Mouse (Mus musculus): Measurements from ENCODE around the gene Spta1. TPM values are rescaled to one million over a fixed set of nuclear protein-coding genes. Genes with fewer than 3 reads are reported as not detected.

The Spta1 gene
- polyA plus RNA-seq, 1 experiment from 2014 or later: 1.6 TPM

GRCm38 (mm10) chr1:174159095-174159494 lies 13.5 kb upstream of the Spta1 start:
- 78% methylated on average over 10 of the region's 10 CpGs for WGBS
- Histone ChIP-seq H3K36me3 (ENCODE audit: control insufficient read depth, insufficient read depth) (no peaks in the 10 kb centered on the region), H3K27ac (ENCODE audit: low read length) (no peak overlapping the region), H3K9ac (ENCODE audit: low read length) (no peak overlapping the region), H3K4me3 (ENCODE audit: low read length) (no peak overlapping the region), H3K4me2 (ENCODE audit: low read depth, low read length) (no peak overlapping the region), H3K4me1 (ENCODE audit: control insufficient read depth, insufficient read depth, low read length) (no peaks in the 10 kb centered on the region), H3K9me3 (replicated peaks; ENCODE audit: control insufficient read depth, low read length) (no peaks in the 10 kb centered on the region), H3K27me3 (ENCODE audit: control insufficient read depth, insufficient read depth, low read length) (no peaks in the 10 kb centered on the region)
- no peak for ATAC-seq (replicated peaks; ENCODE audit: extremely low read depth, insufficient read depth, low FRiP score)

GRCm38 (mm10) chr1:174169024-174169423 lies 3.6 kb upstream of the Spta1 start:
- H3K27ac ChIP-seq (ENCODE audit: low read length): no peak overlapping the region
- H3K4me1 ChIP-seq (ENCODE audit: control insufficient read depth, insufficient read depth, low read length): peaks cover 4% of the 10 kb centered on the region
- no peak overlapping the region for H3K4me3 ChIP-seq (ENCODE audit: low read length)
- no peak for ATAC-seq (replicated peaks; ENCODE audit: extremely low read depth, insufficient read depth, low FRiP score)
- H3K27me3 ChIP-seq (ENCODE audit: control insufficient read depth, insufficient read depth, low read length): no peaks in the 10 kb centered on the region
- H3K9me3 ChIP-seq (replicated peaks; ENCODE audit: control insufficient read depth, low read length): no peaks in the 10 kb centered on the region
- H3K4me2 ChIP-seq (ENCODE audit: low read depth, low read length): no peak overlapping the region
- no peak overlapping the region for H3K9ac ChIP-seq (ENCODE audit: low read length)
- no peaks in the 10 kb centered on the region for H3K36me3 ChIP-seq (ENCODE audit: control insufficient read depth, insufficient read depth)

- H3K4me2 ChIP-seq (ENCODE audit: low read depth, low read length): no peak overlapping the region
- no peak overlapping the region for H3K27ac ChIP-seq (ENCODE audit: low read length)
- no peaks in the 10 kb centered on the region for H3K36me3 ChIP-seq (ENCODE audit: control insufficient read depth, insufficient read depth)
- H3K4me1 ChIP-seq (ENCODE audit: control insufficient read depth, insufficient read depth, low read length): peaks cover 4% of the 10 kb centered on the region
- 69% methylated on average over 5 of the region's 5 CpGs for WGBS
- no peak overlapping the region for H3K9ac ChIP-seq (ENCODE audit: low read length)
- H3K9me3 ChIP-seq (replicated peaks; ENCODE audit: control insufficient read depth, low read length): no peaks in the 10 kb centered on the region
- no peaks in the 10 kb centered on the region for H3K27me3 ChIP-seq (ENCODE audit: control insufficient read depth, insufficient read depth, low read length)
- no peak for ATAC-seq (replicated peaks; ENCODE audit: extremely low read depth, insufficient read depth, low FRiP score)
- H3K4me3 ChIP-seq (ENCODE audit: low read length): no peak overlapping the region
Observed at GRCm38 (mm10) chr1:174170706-174171501, 1.7 kb upstream of the Spta1 start.

- no peak overlapping the region for H3K4me2 ChIP-seq (ENCODE audit: low read depth, low read length)
- no peak overlapping the region for H3K27ac ChIP-seq (ENCODE audit: low read length)
- no peak overlapping the region for H3K4me3 ChIP-seq (ENCODE audit: low read length)
- H3K9ac ChIP-seq (ENCODE audit: low read length): no peak overlapping the region
- peaks cover 4% of the 10 kb centered on the region for H3K4me1 ChIP-seq (ENCODE audit: control insufficient read depth, insufficient read depth, low read length)
- no peaks in the 10 kb centered on the region for H3K27me3 ChIP-seq (ENCODE audit: control insufficient read depth, insufficient read depth, low read length)
- no peaks in the 10 kb centered on the region for H3K36me3 ChIP-seq (ENCODE audit: control insufficient read depth, insufficient read depth)
- 26% methylated on average over 2 of the region's 2 CpGs for WGBS
- ATAC-seq (replicated peaks; ENCODE audit: extremely low read depth, insufficient read depth, low FRiP score): no peak
- no peaks in the 10 kb centered on the region for H3K9me3 ChIP-seq (replicated peaks; ENCODE audit: control insufficient read depth, low read length)
Observed at GRCm38 (mm10) chr1:174171537-174171936, 1.0 kb upstream of the Spta1 start.

GRCm38 (mm10) chr1:174204699-174205098 lies 32.1 kb downstream of the Spta1 start:
- 56% methylated on average over 7 of the region's 7 CpGs for WGBS
- Histone ChIP-seq H3K27me3 (ENCODE audit: control insufficient read depth, insufficient read depth, low read length) (no peaks in the 10 kb centered on the region), H3K9me3 (replicated peaks; ENCODE audit: control insufficient read depth, low read length) (no peaks in the 10 kb centered on the region), H3K4me1 (ENCODE audit: control insufficient read depth, insufficient read depth, low read length) (no peaks in the 10 kb centered on the region), H3K4me3 (ENCODE audit: low read length) (no peak overlapping the region), H3K9ac (ENCODE audit: low read length) (no peak overlapping the region), H3K27ac (ENCODE audit: low read length) (no peak overlapping the region), H3K4me2 (ENCODE audit: low read depth, low read length) (no peak overlapping the region), H3K36me3 (ENCODE audit: control insufficient read depth, insufficient read depth) (no peaks in the 10 kb centered on the region)
- ATAC-seq (replicated peaks; ENCODE audit: extremely low read depth, insufficient read depth, low FRiP score): no peak

- Histone ChIP-seq H3K4me3 (ENCODE audit: low read length) (no peak overlapping the region), H3K27me3 (ENCODE audit: control insufficient read depth, insufficient read depth, low read length) (no peaks in the 10 kb centered on the region), H3K4me1 (ENCODE audit: control insufficient read depth, insufficient read depth, low read length) (no peaks in the 10 kb centered on the region), H3K27ac (ENCODE audit: low read length) (no peak overlapping the region), H3K4me2 (ENCODE audit: low read depth, low read length) (no peak overlapping the region), H3K9ac (ENCODE audit: low read length) (no peak overlapping the region), H3K36me3 (ENCODE audit: control insufficient read depth, insufficient read depth) (no peaks in the 10 kb centered on the region), H3K9me3 (replicated peaks; ENCODE audit: control insufficient read depth, low read length) (no peaks in the 10 kb centered on the region)
- ATAC-seq (replicated peaks; ENCODE audit: extremely low read depth, insufficient read depth, low FRiP score): no peak
- WGBS: 70% methylated on average over 5 of the region's 5 CpGs
Observed at GRCm38 (mm10) chr1:174212286-174212685, 39.7 kb downstream of the Spta1 start.

GRCm38 (mm10) chr1:174215270-174216038 lies 42.9 kb downstream of the Spta1 start:
- H3K4me1 ChIP-seq (ENCODE audit: control insufficient read depth, insufficient read depth, low read length): no peaks in the 10 kb centered on the region
- WGBS: 53% methylated on average over 8 of the region's 8 CpGs

GRCm38 (mm10) chr1:174216528-174217204 lies 44.1 kb downstream of the Spta1 start:
- ATAC-seq (replicated peaks; ENCODE audit: extremely low read depth, insufficient read depth, low FRiP score): no peak
- Histone ChIP-seq H3K9me3 (replicated peaks; ENCODE audit: control insufficient read depth, low read length) (no peaks in the 10 kb centered on the region), H3K27ac (ENCODE audit: low read length) (no peak overlapping the region), H3K36me3 (ENCODE audit: control insufficient read depth, insufficient read depth) (no peaks in the 10 kb centered on the region), H3K4me1 (ENCODE audit: control insufficient read depth, insufficient read depth, low read length) (no peaks in the 10 kb centered on the region), H3K4me3 (ENCODE audit: low read length) (no peak overlapping the region), H3K4me2 (ENCODE audit: low read depth, low read length) (no peak overlapping the region), H3K27me3 (ENCODE audit: control insufficient read depth, insufficient read depth, low read length) (no peaks in the 10 kb centered on the region), H3K9ac (ENCODE audit: low read length) (no peak overlapping the region)
- WGBS: 87% methylated on average over 7 of the region's 8 CpGs

More at GRCm38 (mm10) chr1:174215270-174216038, 42.9 kb downstream of the Spta1 start:
- Histone ChIP-seq H3K27me3 (ENCODE audit: control insufficient read depth, insufficient read depth, low read length) (no peaks in the 10 kb centered on the region), H3K9me3 (replicated peaks; ENCODE audit: control insufficient read depth, low read length) (no peaks in the 10 kb centered on the region), H3K36me3 (ENCODE audit: control insufficient read depth, insufficient read depth) (no peaks in the 10 kb centered on the region), H3K4me3 (ENCODE audit: low read length) (no peak overlapping the region), H3K9ac (ENCODE audit: low read length) (no peak overlapping the region), H3K27ac (ENCODE audit: low read length) (no peak overlapping the region), H3K4me2 (ENCODE audit: low read depth, low read length) (no peak overlapping the region)
- no peak for ATAC-seq (replicated peaks; ENCODE audit: extremely low read depth, insufficient read depth, low FRiP score)
